Mouse (Mus musculus) heart, postnatal 4 days (tissue): ENCODE results near the gene Fbxw11. TPM values are rescaled to one million over a fixed set of nuclear protein-coding genes. Genes with fewer than 3 reads are reported as not detected.
A peak's percentile ranks its signal among the peaks of the same experiment; 100 is the strongest.
"Not testable (repeated sequence)": the region's sequence is repeated elsewhere in the genome, so short reads cannot be mapped to it uniquely, and the experiment has no call there.

ENCODE experiments used
- DNase-seq: peaks from one replicate; pipeline ENCODE4 v3.0.0; 2021
- total RNA-seq, 2 experiments: library from RNA; stranded (reverse); gene quantifications; 2 replicates each; pipeline ENCODE4 v1.2.3; 2021

Fbxw11 gene
- total RNA-seq, 2 experiments from 2014 or later = 77.1 to 77.3 TPM

DNA sequence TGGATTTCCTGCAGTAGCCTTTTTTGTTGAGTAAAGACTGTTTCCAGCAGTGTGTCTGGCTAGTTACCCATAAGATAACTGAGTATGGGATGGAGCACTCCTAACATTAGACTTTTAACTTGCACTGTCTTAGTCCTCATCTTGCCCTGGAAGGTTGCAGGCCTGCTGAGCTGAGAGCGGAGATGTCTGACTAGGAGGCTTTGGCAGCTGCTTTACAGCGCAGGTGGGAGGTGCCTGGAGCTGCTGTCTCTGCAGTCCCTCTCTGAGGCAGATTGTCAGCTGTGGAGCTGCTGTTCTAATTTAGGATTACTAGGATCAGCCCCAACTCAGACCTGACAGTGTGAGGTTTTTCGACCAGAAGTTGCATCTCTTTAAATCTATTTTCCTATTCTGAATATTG lies 34.3 kb downstream of the Fbxw11 start:
- peak; percentile 29 for DNase-seq

DNA sequence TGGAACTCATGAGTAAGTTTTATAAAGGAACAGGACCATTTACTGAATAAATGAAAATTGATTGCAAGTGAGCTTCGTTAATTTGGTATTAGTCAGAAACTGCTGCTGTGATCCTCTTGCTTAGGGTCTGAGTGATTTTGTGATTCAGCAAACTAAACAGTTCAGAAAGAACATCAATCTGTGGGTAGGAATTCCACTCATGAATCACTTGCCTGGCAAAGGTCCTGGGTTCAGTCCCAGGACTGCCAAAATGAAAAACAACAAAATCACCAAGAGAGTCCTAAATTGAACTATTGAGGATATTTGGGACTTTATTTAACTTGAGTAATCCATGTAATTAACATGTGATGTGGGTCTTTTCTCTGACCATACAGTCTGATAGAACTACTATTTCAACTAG lies 35.3 kb downstream of the Fbxw11 start:
- DNase-seq = no peak

DNA sequence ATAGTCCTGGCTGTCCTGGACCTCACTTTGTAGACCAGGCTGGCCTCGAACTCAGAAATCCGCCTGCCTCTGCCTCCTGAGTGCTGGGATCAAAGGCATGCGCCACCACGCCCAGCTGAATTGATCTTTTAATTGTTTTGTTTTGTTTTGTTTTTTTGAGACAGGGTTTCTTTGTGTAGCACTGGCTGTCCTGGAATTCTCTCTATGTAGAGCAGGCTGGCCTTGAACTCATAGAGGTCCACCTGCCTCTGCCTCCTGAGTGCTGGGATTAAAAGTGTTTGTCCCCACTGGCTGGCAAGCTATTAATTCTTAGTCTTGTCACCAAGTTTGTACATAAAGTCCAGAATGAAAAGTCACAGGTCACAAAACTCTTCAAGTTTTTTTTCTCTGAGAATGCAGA lies 36.6 kb downstream of the Fbxw11 start:
- DNase-seq = not testable (repeated sequence)

DNA sequence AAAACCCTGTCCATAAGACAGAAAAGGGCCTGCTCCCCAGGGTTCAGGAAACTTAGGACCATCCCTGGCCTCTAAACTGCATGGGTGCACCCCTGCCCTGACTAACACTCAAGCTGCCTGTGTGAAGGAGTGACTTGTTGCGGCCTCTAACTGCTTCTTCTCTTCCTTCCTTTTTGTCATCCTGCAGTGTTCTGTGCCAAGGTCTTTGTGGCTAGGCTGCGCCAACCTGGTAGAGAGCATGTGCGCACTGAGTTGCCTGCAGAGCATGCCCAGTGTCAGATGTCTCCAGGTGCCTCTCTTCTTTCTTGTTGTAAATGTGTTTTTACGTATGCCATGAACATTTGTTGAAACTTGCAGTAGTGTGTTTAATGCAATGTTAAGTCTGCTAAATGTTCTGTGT lies 37.5 kb downstream of the Fbxw11 start:
- DNase-seq = no peak

DNA sequence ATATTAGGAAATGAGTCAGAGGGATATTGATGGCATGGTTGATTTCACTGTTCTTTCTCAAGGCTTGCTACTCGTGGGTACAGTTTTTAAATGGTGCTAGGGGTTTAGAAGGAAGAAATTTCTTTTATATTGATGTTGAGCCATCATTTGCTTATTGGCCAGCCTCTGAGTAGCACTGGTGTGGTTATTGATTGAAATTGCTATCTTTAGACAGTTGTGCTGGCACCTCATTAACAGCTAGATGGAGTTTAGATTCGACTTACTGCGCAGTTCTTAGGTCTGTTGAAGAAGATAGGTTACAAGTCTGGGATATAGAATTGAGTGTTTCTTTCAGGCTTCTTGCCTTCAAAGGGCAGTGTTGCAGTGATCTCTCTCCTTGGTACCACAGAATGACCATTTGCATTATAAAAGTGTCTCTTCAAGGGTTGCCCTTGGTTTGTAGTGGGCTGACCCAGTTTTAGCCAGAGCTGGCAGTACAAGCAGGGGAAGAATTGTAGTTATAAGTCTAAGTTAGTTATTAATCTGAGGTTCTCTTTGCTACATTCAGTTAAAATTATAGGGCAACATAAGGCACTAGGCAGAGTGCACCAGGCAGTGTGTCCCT lies 38.8 kb downstream of the Fbxw11 start:
- DNase-seq = no peak

DNA sequence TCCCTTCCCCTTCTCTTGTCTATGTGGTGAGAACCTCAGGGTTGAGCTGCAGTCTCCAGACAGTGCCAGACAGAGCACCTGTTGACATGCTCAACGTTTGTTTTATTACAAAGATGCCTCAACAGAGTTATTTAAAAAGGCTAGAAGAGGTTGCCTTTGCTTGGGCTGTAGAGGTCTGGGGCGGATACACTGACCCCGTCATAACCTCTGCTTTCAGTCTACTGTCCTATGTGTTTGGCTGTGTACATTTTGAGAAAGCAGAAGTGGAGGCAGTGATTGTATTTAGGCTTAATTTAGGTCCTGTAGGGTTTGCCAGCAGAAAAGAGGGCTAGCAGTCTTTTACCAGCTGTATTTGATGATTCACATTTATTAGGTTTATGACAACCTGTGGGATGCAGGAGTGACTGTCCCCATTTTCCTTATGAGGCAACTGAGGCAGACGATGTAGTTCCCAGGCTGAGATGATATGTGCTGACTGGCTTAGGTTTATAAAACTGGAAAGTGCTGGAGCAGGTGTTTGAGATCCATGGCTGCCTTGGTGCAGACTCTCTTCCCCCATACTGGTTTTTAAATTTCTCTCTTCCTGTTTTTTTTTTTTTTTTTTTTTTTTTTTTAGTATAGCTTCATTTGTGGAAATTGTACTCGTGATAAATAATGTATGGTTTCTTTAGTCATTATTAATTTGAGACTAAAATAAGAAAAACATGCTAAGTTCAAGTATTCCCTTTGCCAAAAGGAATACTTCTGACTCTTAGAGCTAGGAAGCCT lies 40.0 kb downstream of the Fbxw11 start:
- DNase-seq = no peak

DNA sequence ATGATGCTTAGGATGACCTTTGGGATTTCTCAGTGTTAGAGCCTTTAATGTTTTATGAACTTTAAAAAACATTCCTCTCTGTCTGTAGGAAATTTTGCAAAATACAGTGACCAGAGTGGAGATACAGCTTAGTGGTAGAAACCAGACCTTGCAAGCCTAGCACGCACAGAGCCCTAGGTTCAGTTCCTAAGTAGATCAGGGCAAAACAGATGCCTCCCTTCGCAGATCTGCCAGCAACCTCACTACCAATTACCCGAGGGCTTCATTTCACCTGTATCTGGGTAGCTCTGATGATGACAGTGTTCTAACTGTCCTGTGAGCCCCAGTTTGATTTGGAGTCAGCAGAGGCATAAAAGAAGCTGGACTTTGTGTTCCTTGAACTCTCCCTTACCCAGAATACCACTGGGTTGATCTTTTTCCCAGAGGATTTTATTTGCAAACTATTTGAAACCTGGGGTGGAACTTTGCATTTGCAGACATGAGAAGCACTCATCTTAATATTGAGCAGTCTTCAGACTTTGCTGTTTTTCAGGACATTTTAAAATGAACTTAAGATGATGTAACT lies 42.2 kb downstream of the Fbxw11 start:
- DNase-seq = no peak

DNA sequence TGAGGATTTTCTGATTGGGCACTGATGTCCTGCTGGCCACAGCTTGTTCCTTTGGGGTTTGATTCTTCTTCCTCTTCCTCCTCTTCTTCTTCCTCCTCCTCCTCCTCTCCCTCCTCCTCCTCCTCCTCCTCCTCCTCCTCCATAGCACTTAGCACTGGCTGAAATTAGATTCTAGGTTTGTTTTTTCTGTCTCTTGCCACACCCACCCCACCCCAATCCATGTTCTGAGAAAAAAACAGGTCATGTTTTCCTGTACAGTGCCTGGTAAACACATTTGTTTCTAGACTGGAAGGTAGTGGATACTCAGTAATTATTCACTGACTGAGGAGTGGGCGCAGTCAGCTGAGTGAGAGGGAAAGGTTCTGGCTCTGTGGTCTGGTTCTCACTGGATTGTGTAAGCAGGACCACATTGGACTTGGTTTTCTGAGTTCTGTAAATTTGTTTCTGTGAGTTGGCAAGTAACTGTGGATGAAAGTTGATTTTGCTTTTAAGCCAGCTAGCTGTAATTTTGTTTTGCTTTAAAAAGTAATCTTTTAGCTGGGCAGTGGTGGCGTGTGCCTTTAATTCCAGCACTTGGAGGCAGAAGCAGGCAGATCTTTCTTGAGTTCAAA lies 45.8 kb downstream of the Fbxw11 start:
- no peak for DNase-seq

DNA sequence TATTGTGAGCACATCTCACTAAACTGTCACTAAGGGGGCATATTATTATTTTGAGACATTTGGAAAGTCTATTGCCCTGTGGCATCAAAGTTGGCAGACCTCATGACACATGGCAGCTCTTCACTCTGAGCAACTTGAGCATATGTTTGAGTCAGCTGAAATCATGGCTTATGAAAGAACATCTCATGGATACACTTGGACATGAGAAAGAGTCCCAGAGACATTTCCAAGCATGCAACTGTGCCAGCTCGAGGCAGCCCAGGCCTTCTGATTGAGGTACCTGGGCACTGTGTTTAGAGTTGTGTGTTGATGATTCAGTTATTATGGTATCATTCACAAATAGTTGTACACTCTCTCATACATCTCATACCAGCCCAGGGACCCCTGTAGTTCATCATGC lies 47.0 kb downstream of the Fbxw11 start:
- DNase-seq = no peak

DNA sequence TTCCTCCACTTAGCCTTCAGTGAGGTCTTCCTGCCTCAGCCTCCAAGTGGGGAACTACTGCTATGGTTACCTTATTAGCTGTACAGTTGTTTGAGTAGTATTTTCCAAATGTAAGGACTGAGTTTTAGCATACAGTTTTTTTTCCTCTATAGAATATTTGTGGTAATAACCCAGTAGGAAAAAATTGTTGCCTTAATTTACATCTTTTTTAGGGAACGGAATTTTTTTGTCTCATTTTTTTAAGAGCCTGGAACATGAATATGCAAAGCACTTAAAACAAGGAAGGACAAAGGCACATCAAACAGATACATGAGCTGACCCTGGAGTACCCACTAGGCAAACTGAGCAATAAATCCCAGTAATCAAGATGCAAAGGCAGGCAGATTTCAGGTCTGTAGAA lies 50.3 kb downstream of the Fbxw11 start:
- DNase-seq = no peak

DNA sequence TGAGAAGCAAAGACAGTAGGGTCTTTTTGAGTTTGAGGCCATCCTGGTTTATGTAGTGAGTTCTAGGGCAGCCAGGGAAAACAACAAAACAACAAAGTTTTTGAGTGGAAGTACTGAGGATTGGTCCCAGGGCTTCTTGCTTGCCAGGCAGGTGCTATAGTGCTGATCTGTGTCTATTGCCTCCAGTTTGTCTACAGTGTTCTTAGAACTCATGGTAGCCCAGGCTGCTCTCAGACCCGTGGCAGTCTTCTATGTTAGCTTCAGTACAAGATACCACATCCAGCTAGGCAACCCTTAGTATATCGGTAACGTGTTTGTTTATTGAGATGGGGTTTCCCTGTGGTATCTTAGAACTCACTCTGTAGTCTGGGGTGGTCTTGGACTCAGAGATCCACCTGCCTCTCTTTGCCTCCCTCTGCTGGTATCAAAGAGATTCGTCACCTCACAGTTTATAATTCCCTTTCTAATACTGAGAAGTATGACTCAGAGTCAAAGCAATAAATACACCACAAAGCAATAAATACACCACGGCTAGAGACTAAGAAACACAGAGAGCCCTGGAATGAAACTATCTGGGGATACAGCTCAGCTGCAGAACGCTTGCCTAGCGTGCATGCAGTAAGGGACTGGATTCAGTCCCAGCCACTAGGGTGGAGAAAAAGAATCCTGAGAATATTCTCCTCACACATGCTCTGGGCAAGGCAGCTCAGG lies 51.1 kb downstream of the Fbxw11 start:
- DNase-seq = peak; percentile 18

DNA sequence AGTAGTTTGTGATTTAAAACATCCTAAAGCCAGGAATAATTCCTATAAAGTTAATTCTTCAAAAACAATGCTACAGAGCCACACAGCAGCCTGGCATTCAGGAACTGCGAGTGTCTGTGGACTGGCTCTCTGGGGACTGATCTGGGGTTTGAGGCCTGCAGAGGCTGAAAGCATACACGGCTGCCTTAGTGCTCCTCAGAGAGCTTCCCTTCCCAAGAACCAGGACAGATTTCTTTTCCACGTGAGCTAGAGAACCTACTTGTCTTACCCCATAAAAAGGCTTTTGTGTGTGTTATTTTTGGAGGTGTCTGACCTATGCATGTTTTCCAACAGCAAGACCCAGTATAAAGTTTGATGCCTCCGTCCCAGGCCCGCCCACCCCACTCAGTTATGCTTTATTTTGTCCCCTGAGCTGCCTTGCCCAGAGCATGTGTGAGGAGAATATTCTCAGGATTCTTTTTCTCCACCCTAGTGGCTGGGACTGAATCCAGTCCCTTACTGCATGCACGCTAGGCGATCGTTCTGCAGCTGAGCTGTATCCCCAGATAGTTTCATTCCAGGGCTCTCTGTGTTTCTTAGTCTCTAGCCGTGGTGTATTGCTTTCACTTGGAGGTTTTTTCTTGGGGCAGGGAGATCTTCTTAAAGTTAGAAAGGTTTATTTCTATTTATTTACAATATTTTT lies 51.9 kb downstream of the Fbxw11 start:
- not testable (repeated sequence) for DNase-seq

DNA sequence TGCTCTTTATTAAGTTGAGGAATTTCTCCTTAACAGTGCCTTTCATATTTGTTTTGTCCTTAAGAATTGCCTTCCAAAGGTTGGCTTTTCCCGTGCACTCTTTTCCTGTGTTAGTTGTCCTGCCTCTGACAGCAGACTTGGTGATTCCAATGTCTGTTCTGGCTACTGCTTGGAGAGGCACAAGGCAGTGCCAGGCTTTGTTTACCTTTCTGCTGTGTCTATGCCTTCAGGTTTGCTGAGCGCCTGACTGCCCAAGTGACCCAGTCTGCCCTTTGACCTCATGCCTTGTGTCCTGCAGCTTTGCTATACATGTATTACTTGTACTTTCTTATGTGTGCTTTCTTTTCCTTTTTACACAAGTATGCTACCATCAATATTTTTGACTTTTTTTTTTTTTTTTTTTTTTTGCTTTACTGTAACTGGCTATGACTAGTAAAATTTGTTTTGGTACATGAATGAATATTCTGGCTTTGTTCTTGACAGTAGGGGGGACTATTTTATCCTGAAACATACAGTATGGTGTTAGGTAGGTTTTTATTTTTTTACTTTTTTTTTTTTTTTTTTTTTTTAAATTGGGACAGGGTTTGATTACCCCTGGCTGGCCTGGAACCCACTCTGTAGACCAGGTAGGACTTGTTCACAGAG lies 54.0 kb downstream of the Fbxw11 start:
- DNase-seq = no peak

DNA sequence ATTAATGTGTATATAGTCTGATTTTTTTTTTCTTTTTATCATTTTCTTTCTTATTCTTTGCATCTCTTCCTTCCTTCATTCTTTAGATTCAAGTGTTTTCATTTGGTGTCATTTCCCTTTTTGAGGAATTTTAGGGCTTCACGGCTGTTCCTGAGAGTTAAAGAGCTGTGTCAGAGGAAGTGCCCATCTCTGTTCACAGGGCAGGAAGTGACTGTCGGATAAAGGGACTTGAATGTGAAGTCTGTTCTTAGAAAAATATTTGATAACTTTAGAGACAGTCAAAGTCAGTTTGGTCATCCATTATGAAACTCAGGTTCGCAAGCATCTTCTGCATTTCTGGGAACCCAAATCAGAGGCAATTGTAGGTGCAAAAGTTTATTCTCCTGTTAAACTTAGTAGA lies 55.2 kb downstream of the Fbxw11 start:
- no peak for DNase-seq

DNA sequence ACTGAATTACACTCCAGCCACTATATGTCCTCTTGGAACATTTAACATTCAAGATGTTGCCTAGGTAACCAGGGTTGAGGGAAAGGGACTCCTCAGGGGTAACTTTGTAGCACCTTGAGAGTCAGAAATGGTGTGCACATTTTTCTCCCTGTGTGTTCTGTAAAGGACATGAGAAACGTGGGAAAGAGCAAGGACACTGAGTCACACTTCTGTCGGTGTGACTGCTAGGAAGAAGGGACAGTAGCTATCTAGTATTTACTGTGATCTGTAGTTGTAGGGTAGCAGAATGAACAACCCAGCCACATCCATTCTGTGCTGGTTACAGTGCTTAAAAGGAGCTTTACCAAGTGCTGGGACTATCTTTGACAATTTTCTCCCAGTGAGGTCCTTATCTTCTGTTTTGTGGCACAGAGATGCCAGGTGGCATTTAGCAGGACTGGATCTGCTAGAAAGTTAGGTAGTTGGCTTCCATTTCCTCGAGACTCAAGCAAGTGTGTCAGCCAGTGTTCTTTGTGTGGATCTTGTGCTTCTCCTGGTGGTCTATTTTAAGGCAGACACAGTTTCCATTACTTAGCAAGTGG lies 57.5 kb downstream of the Fbxw11 start:
- no peak for DNase-seq

DNA sequence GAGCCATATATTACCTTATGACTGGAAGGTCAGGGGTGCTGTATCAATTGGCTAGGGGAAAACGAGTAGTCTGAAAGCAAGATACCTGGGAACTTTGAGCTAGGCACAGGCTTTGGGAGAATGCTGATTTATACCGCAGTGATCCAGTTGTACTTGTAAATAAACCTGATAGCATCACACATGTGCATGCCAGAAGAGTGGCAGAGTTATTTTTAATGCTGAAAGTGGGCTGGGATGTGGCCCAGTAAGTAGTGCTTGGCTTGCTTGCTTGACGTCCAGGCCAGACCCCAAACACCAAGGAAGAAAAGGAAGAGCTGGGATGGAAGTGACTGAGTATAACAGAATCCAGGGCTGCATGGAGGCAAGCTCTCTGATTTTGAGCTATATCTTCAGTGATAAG lies 59.0 kb downstream of the Fbxw11 start:
- peak; percentile 20 for DNase-seq

DNA sequence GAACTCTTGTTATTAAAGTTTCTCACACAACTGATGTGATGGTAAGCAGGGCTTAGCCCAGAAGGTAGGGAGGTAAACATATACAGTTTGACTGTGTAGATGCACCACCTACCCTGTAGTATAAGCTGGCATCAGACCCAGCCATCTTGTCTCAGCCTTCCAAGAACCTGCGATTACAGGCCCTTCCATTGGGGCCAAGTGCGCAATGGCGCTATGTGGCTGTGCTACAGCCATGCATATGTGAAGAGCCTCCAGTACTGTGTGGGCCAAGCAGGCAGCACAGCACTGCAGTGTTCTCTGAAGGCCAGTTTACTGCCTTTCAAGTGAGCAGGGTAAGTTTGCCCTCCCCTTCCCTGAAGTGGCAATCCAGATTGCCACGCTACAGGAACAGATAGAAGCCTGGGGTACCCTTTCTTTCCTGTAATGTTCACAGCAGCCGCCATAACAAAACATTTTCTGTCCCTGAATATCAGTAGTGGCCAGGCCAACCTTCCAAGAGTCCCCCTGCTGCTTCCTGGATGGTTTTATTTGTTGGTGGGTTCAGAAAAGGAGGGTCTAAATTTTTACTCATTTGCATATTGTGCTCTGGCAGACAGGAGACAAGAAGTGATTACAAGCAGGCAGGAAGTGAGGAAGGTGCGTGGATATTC lies 61.8 kb downstream of the Fbxw11 start:
- no peak for DNase-seq

DNA sequence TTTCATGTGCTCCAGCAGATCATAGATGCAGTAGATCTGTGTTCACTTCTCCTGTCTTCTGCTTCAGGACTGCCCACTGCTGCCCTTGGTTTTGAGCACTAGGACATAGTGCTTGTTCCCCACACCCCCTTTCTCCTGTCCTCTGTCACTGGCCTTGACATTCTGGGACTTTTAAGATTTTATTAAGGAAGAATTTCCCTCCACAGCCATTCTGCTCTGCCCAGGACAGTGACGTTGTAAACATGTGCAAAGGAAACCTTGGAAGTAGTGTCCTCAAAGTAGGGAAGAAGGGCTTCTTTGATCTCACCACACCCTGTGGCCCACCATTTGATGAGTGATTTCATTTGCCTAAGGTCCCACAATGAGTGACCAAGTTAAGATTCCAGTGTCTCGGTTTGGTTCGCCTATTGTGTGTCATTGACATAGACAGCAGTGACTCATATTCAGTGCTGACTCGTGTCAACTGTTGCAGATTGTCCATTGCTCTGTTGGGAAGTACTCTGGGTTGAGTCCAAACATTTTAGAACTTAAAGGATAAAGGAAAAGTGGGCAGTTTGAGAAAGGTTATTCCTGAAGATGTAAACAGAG lies 64.0 kb downstream of the Fbxw11 start:
- no peak for DNase-seq

DNA sequence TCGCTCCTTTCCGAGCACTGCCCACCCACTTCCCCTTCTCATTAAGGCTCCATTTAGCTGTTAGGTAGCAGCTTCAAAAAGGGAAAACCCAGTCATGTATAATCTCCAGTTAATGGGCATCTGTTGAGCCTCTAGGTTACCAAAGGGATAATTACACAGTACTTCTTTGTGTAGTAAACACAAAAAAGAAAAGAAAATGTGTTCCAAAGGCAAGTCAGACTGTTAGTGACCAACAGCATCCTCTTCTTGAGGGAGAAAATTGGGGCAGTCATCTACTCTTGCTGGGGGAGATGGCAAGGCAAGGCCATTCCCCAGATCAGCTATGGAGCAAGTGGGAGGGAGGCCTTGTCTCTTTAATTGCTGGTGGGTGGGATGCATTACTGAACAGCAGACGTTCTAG lies 65.0 kb downstream of the Fbxw11 start:
- no peak for DNase-seq

DNA sequence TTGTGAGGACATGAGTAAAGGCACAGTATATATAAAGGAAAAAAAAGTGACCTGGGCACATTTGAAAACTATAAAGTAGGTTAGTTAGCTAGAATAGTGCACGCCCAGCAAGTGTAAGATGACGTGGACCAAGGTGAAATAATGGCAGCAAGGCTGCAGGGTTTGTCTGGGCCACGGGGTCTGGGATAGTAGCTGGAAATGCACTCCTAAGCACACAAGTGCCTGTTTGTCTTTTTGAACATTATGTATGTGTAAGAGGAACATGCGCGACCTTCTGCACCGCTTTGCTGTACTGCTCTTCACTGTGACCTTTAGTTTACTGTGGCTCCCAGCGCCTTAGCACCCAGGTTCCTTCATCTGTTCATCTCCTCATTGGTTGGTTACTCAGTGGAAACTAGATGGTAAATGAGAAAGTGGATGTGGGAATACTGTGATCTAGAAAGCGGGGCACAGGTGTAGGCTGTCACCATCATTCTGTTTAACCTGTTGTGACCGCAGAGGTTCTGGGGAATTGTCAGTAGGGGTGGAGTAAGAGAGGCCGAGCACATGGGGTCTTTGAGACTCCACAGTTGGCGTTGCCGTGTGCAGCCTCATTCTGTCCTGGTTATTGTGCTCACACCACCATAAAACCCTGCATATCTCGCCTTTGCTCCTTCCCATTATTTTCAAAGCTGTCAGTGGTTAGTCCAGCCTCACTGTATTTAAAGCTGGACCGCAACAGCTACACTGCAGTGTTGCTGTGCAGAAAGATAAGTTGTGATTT lies 66.4 kb downstream of the Fbxw11 start:
- no peak for DNase-seq
